ENCODE assay signal across 14 mouse cellular contexts in the genomic region with DNA sequence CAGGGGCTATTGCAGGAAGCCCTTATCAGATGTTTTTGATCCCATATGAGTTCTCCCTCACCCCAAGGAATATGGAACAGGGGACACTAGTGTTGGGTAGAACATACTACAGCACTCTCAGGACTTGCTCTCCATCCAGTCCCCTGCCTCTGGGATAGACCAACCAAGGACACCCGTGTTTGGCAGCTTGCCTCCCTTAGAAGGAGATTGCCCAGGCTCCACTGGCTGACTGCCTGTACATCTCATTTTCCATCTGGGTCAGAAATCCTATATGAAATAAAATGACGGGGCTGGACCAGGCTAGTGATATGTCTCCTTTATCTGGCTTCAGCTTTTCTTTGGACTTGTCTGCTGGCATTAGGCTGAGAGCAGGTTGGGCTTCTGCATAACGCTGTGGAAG. TPM values are rescaled to one million over a fixed set of nuclear protein-coding genes. Genes with fewer than 3 reads are reported as not detected.
DNase-seq lines count a peak whose midpoint lies in the region; ATAC-seq and TF ChIP-seq lines count a peak whose summit lies in the region.
"Had no signal": no experiment of that assay in that cellular context is flagged by ENCODE, and none has a peak within 500 bp of the region (broad histone marks: within the 10 kb centered on the region; RNA-seq: fewer than 3 reads in every experiment).

No protein-coding gene starts in this region.

- peaks cover 27% of the 10 kb centered on the region for H3K4me1 ChIP-seq in hindbrain, postnatal 0 days (ENCODE audit: insufficient read depth, low read length)
- H3K4me1 ChIP-seq in hindbrain, embryonic 13.5 days (replicated peaks) = peaks cover 48% of the 10 kb centered on the region
- peaks cover 50% of the 10 kb centered on the region for H3K4me1 ChIP-seq in neural tube, embryonic 15.5 days
- H3K4me1 ChIP-seq: liver, embryonic 15.5 days had no signal

- no peak for TF ChIP-seq CTCF in hindbrain, postnatal 0 days (IDR thresholded peaks at IDR 0.05; ENCODE audit: low read depth)

- no peak overlapping the region for H3K9ac ChIP-seq in hindbrain, postnatal 0 days (replicated peaks; ENCODE audit: low read length)
- no peak overlapping the region for H3K9ac ChIP-seq in hindbrain, embryonic 13.5 days
- no peak overlapping the region for H3K9ac ChIP-seq in neural tube, embryonic 15.5 days (replicated peaks)
- H3K9ac ChIP-seq: heart, embryonic 13.5 days; hindbrain, embryonic 15.5 days; kidney, embryonic 15.5 days; liver, embryonic 15.5 days; midbrain, embryonic 13.5 days had no signal

- 47% methylated on average over 3 of the region's 3 CpGs for WGBS in hindbrain, postnatal 0 days
- WGBS in hindbrain, embryonic 13.5 days = 77% methylated on average over 3 of the region's 3 CpGs
- 74% methylated on average over 3 of the region's 3 CpGs for WGBS in neural tube, embryonic 15.5 days

- H3K9me3 ChIP-seq in hindbrain, postnatal 0 days (ENCODE audit: low read length) = no peaks in the 10 kb centered on the region
- H3K9me3 ChIP-seq in hindbrain, embryonic 13.5 days = no peaks in the 10 kb centered on the region
- H3K9me3 ChIP-seq in neural tube, embryonic 15.5 days (replicated peaks) = no peaks in the 10 kb centered on the region
- H3K9me3 ChIP-seq: heart, embryonic 13.5 days; hindbrain, embryonic 15.5 days; kidney, embryonic 15.5 days; liver, embryonic 15.5 days; midbrain, embryonic 13.5 days had no signal

- no peak for ATAC-seq in hindbrain, postnatal 0 days
- no peak for ATAC-seq in hindbrain, embryonic 13.5 days (ENCODE audit: low FRiP score)
- no peak for ATAC-seq in neural tube, embryonic 15.5 days (ENCODE audit: low FRiP score)
- ATAC-seq: midbrain, embryonic 13.5 days had no signal

- H3K4me3 ChIP-seq in hindbrain, postnatal 0 days (ENCODE audit: low read length) = no peak overlapping the region
- no peak overlapping the region for H3K4me3 ChIP-seq in hindbrain, embryonic 13.5 days
- no peak overlapping the region for H3K4me3 ChIP-seq in neural tube, embryonic 15.5 days (replicated peaks)
- H3K4me3 ChIP-seq: heart, embryonic 13.5 days; hindbrain, embryonic 15.5 days; kidney, embryonic 15.5 days; liver, embryonic 15.5 days; midbrain, embryonic 13.5 days had no signal

- no peak overlapping the region for H3K27ac ChIP-seq in hindbrain, postnatal 0 days
- H3K27ac ChIP-seq in hindbrain, embryonic 13.5 days = no peak overlapping the region
- no peak overlapping the region for H3K27ac ChIP-seq in neural tube, embryonic 15.5 days (replicated peaks)
- H3K27ac ChIP-seq: heart, embryonic 13.5 days; kidney, embryonic 15.5 days; liver, embryonic 15.5 days had no signal

- H3K36me3 ChIP-seq in hindbrain, postnatal 0 days (ENCODE audit: insufficient read depth, low read length) = no peaks in the 10 kb centered on the region
- H3K36me3 ChIP-seq in hindbrain, embryonic 13.5 days = no peaks in the 10 kb centered on the region; the same call in 1 of the 2 replicates
- no peaks in the 10 kb centered on the region for H3K36me3 ChIP-seq in neural tube, embryonic 15.5 days
- H3K36me3 ChIP-seq: hindbrain, embryonic 15.5 days; kidney, embryonic 15.5 days; liver, embryonic 15.5 days; midbrain, embryonic 13.5 days had no signal

- DNase-seq in adrenal gland, postnatal 10 days = peak; percentile 61
- no peak for DNase-seq in adrenal gland, postnatal 4 days (ENCODE audit: low spot score in 2 of 2)
- peak; percentile 55 for DNase-seq in hindbrain, postnatal 0 days (ENCODE audit: low spot score)
- DNase-seq in adrenal gland, postnatal 25 days = peak; percentile 37
- peak; percentile 43 for DNase-seq in cerebellum, adult 8-10 months
- no peak for DNase-seq in urinary bladder, postnatal 10 days (ENCODE audit: low spot score)
- DNase-seq: lung, postnatal 4 days had no signal

- no peak overlapping the region for H3K4me2 ChIP-seq in hindbrain, postnatal 0 days (ENCODE audit: low read depth, low read length)
- H3K4me2 ChIP-seq in hindbrain, embryonic 13.5 days = no peak overlapping the region
- H3K4me2 ChIP-seq in neural tube, embryonic 15.5 days = no peak overlapping the region
- H3K4me2 ChIP-seq: heart, embryonic 13.5 days; kidney, embryonic 15.5 days; liver, embryonic 15.5 days; midbrain, embryonic 13.5 days had no signal

- H3K27me3 ChIP-seq in hindbrain, postnatal 0 days (ENCODE audit: insufficient read depth, low read length) = no peaks in the 10 kb centered on the region
- H3K27me3 ChIP-seq in hindbrain, embryonic 13.5 days = no peaks in the 10 kb centered on the region
- no peaks in the 10 kb centered on the region for H3K27me3 ChIP-seq in neural tube, embryonic 15.5 days (replicated peaks)
- H3K27me3 ChIP-seq: hindbrain, embryonic 15.5 days; midbrain, embryonic 13.5 days had no signal

RNA-seq across cellular contexts. Expression of a gene that starts 11.1 kb away (rescaled TPM):
- total RNA-seq in adrenal gland, postnatal 10 days (2021) = 1 to 10 TPM; 6.6 to 9.0 TPM
- total RNA-seq in adrenal gland, postnatal 4 days (2021) = 10 to 100 TPM; 11.7 to 12.1 TPM
- total RNA-seq in hindbrain, postnatal 0 days (2014; rRNA removed) = 82.7 and 85.5 TPM in 2 replicates
- polyA plus RNA-seq in hindbrain, postnatal 0 days (2015; fragmentation: Nextera tagmentation; extraction: Ambion mirVana) = 5.7 and 6.3 TPM in 2 replicates
- polyA plus RNA-seq in hindbrain, embryonic 13.5 days (2015; fragmentation: Nextera tagmentation; extraction: Ambion mirVana) = 5.0 and 5.6 TPM in 2 replicates
- total RNA-seq in adrenal gland, postnatal 25 days (2021) = 4.6 and 7.2 TPM in 2 replicates
- 5.1 and 6.1 TPM in 2 replicates for polyA plus RNA-seq in neural tube, embryonic 15.5 days (2015; fragmentation: Nextera tagmentation; extraction: Ambion mirVana)

Comparison
In these comparisons a context has a peak if more than half of its experiments do, and no peak if none do; other contexts are left out.
1. DNase-seq: peak in adrenal gland, postnatal 10 days (single experiment), hindbrain, postnatal 0 days (single experiment), adrenal gland, postnatal 25 days (single experiment) and cerebellum, adult 8-10 months (single experiment); none in adrenal gland, postnatal 4 days (0 of 2) and urinary bladder, postnatal 10 days (single experiment).